Mouse (Mus musculus) ES-E14 (cell line): ENCODE data around the gene Cs. TPM values are rescaled to one million over a fixed set of nuclear protein-coding genes. Genes with fewer than 3 reads are reported as not detected.
A peak's percentile ranks its signal among the peaks of the same experiment; 100 is the strongest.

Experiments used
- DNase-seq: peaks from one replicate; pipeline ENCODE4 v3.0.0-alpha.2; 2013; ENCODE audit warnings: low read depth, low spot score
- H3K27ac ChIP-seq: 2 replicates; pipeline ENCODE4 v1.5.1; 2012; ENCODE audit warnings: low read depth, mild to moderate bottlenecking, low read length, moderate library complexity, mixed read lengths; ENCODE audit not compliant: poor library complexity, insufficient read depth, severe bottlenecking
- H3K36me3 ChIP-seq: 2 replicates; pipeline ENCODE4 v1.6.1; 2012; ENCODE audit warnings: mild to moderate bottlenecking, low read length, moderate library complexity, mixed read lengths; ENCODE audit not compliant: control insufficient read depth, poor library complexity, insufficient read depth, severe bottlenecking
- H3K4me1 ChIP-seq, 2 experiments: fragments of 150-350 bp in 1 of 2; sonication (generic) in 1 of 2; 2 replicates each; pipeline ENCODE4 v1.6.1; 2012; ENCODE audit warnings: low read length in 2 of 2, mild to moderate bottlenecking in 1 of 2, mixed read lengths in 1 of 2; ENCODE audit not compliant: control insufficient read depth in 2 of 2, insufficient read depth in 2 of 2, poor library complexity in 1 of 2
- H3K4me3 ChIP-seq, 2 experiments: fragments of 150-350 bp in 1 of 2; sonication (generic) in 1 of 2; 2 replicates each; pipeline ENCODE4 v1.5.1; 2012; ENCODE audit warnings: low read length in 2 of 2, low read depth in 1 of 2, mild to moderate bottlenecking in 1 of 2, mixed read lengths in 1 of 2; ENCODE audit not compliant: insufficient read depth in 1 of 2, poor library complexity in 1 of 2, severe bottlenecking in 1 of 2
- H3K9ac ChIP-seq: 2 replicates; pipeline ENCODE4 v1.6.1; 2012; ENCODE audit warnings: low read depth, mild to moderate bottlenecking, low read length, mixed read lengths; ENCODE audit not compliant: poor library complexity, insufficient read depth, severe bottlenecking
- H3K9me3 ChIP-seq: fragments of 150-350 bp; sonication (generic); 2 replicates; pipeline ENCODE4 v1.6.1; 2012; ENCODE audit warnings: low read depth, mild to moderate bottlenecking, low read length; ENCODE audit not compliant: control insufficient read depth, insufficient read depth
- CHD2 ChIP-seq: IDR thresholded peaks from 2 replicates; pipeline ENCODE4 v1.6.1; 2014; ENCODE audit warnings: mild to moderate bottlenecking, low read depth, low read length, inconsistent platforms
- HCFC1 ChIP-seq: IDR thresholded peaks from 2 replicates; pipeline ENCODE4 v1.6.1; 2012; ENCODE audit warnings: low read length, inconsistent platforms, borderline replicate concordance; ENCODE audit not compliant: insufficient read depth
- MAFK ChIP-seq: IDR thresholded peaks from 2 replicates; pipeline ENCODE4 v1.6.1; 2014; ENCODE audit warnings: mild to moderate bottlenecking, low read depth, low read length, inconsistent platforms; ENCODE audit not compliant: insufficient read depth
- ZC3H11A ChIP-seq: IDR thresholded peaks from 2 replicates; pipeline ENCODE4 v1.6.1; 2012; ENCODE audit warnings: low read depth, mild to moderate bottlenecking, inconsistent platforms, low read length, borderline replicate concordance
- ZNF384 ChIP-seq: IDR thresholded peaks from 2 replicates; pipeline ENCODE4 v1.6.1; 2012; ENCODE audit warnings: low read depth, low read length, inconsistent platforms
- in situ Hi-C, 2 experiments: fragments of 600-800 bp; cut with MboI; formaldehyde crosslinking; loops; one replicate each; pipeline ENCODE4 v1.15.1; 2025; ENCODE audit warnings: low sequenced_read_pairs in 2 of 2, inconsistent platforms in 1 of 2; ENCODE audit not compliant: unreplicated experiment in 2 of 2
- total RNA-seq: library from RNA; depleted of rRNA; stranded (reverse); fragments of 300-350 nt; gene quantifications from 2 replicates; pipeline ENCODE4 v1.2.3, GENCODE M21; 2012

Gene Cs
- total RNA-seq, 1 experiment = 143 TPM

DNA sequence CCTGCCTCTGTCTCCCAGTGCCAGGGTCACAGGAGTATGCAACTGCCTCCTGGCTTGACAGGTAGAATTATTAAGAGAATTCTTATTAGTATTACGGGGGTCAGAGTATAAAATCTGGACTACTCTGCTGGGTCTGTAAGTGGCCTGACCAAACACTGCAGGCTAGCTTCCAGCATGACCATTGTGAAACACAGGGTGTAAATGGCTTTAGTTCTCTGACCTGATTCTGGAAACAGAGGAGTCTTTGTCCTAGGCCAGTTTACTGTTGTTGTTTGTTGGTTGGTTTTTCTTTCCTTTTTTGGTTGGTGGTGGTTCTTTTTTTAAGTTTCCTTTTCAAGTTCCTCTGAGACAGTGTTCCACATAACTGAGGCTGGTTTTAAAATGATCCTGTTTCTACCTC, 5.9 kb downstream of the Cs start:
- H3K4me1 ChIP-seq = peaks cover 7 to 9% of the 10 kb centered on the region in 2 experiments; a peak in 3 of 4 replicates
- peaks cover 6% of the 10 kb centered on the region; the same call in 1 of the 2 replicates for H3K36me3 ChIP-seq
- H3K9me3 ChIP-seq = no peaks in the 10 kb centered on the region
- in situ Hi-C loops = no loop called here
- H3K4me3 ChIP-seq = no peak overlapping the region
- H3K9ac ChIP-seq = no peak overlapping the region
- TF ChIP-seq MAFK = no peak
- TF ChIP-seq HCFC1 = no peak
- no peak for TF ChIP-seq CHD2
- TF ChIP-seq ZC3H11A = no peak
- no peak for TF ChIP-seq ZNF384
- H3K27ac ChIP-seq = no peak overlapping the region; the same call in 1 of the 2 replicates
- no peak for DNase-seq

DNA sequence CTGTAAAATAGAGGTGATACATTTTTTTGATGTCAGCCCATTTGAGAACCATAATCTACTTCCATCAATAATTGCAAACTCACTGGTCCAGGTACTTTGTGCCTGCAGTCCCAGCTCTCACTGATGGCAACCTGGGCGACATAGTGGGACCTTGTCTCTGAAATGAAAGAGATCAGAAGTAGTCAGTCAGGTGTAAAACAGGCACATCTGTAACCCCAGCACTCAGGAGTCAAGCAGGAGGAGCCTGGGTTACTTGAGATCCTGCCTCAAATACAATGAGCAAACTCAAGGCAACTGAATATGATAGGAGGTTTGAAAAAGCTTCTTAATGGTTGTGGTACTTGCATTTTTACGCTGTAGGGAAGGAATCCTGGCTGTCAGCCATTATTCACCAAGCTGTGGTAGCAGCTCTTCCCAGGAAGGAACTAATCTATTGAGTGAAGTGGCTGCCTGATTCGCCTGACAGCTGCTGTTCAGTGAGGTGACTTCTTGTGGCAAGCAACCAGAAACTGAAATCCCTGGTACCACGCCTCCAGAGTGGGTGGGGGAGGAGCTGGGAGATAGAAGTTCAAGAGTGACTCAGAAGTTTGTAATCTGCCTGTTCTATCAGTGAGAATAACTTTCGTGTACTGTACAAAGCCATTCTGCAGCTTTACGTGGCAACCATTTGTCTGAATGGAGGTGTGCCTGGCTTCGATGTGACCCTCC, 7.2 kb downstream of the Cs start:
- Histone ChIP-seq H3K4me3 (no peak overlapping the region), H3K27ac (no peak overlapping the region), H3K9ac (no peak overlapping the region), H3K9me3 (no peaks in the 10 kb centered on the region), H3K4me1 (peaks cover 5 to 9% of the 10 kb centered on the region in 2 experiments; a peak in 3 of 4 replicates), H3K36me3 (peaks cover 8% of the 10 kb centered on the region; the same call in 1 of the 2 replicates)
- in situ Hi-C loops = no loop called here
- peak; percentile 46 for DNase-seq
- TF ChIP-seq ZNF384 (no peak), MAFK (no peak), ZC3H11A (no peak), CHD2 (no peak), HCFC1 (no peak)

DNA sequence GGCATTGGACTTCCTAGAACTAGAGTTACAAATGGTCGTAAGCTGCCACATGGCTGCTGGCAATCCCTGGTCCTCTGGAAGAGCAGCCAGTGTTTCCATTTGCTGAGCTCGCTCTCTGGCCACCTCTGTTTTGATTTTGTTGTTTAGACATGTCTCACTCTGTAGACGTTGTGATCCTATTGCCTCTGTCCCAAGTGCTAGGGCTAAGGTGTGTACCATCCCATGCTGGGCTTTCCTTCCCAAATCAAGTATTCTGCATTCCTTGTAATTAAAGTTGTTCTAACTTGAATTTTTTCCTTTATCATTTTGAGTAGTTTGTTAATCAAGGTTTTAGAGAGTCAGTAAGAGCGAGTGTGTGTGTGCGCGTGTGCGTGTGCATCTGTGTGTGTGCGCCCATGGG, 10.0 kb downstream of the Cs start:
- Histone ChIP-seq H3K4me3 (no peak overlapping the region), H3K9me3 (no peaks in the 10 kb centered on the region), H3K4me1 (peaks cover 5 to 7% of the 10 kb centered on the region in 2 experiments; a peak in 3 of 4 replicates), H3K27ac (no peak overlapping the region), H3K36me3 (peaks cover 25% of the 10 kb centered on the region), H3K9ac (no peak overlapping the region)
- in situ Hi-C loops = no loop called here
- no peak for DNase-seq
- TF ChIP-seq MAFK = no peak
- no peak for TF ChIP-seq ZC3H11A
- TF ChIP-seq ZNF384 = no peak
- TF ChIP-seq HCFC1 = no peak
- no peak for TF ChIP-seq CHD2

DNA sequence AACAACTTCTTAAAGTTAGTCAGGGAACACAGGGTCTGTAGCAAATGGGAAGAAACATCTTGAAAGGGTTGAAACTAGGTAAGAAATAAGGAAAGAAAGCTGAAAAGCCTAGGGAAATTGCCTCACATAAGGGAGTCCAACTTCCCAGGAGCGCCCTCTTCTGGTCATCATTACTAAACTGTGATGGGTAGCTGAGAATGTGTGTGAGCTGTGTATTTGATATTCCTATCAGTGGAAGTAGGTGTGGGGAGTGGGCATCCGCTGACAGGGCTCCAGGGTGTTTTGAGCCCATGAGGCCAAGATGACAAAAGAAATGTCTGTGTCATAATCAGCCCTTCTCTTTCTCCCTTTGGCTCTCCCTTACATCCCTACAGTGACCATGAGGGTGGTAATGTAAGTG, 21.3 kb downstream of the Cs start:
- Histone ChIP-seq H3K4me1 (no peaks in the 10 kb centered on the region), H3K9ac (no peak overlapping the region), H3K9me3 (no peaks in the 10 kb centered on the region), H3K27ac (no peak overlapping the region), H3K4me3 (no peak overlapping the region), H3K36me3 (peaks cover 55% of the 10 kb centered on the region)
- DNase-seq = no peak
- in situ Hi-C loops = no loop called here
- TF ChIP-seq ZNF384 = no peak
- no peak for TF ChIP-seq CHD2
- TF ChIP-seq ZC3H11A = no peak
- no peak for TF ChIP-seq MAFK
- TF ChIP-seq HCFC1 = no peak
